Mouse (Mus musculus) adrenal gland, postnatal 36 days (tissue): Measurements from ENCODE around the gene Mex3b. TPM values are rescaled to one million over a fixed set of nuclear protein-coding genes. Genes with fewer than 3 reads are reported as not detected.

Experiments used
- DNase-seq, 2 experiments: peaks; one replicate each; pipeline ENCODE4 v3.0.0; 2021; ENCODE audit warnings: mixed read lengths in 1 of 2
- long read RNA-seq, 2 experiments: library from polyadenylated mRNA; stranded (forward); transcript quantifications; one replicate each; pipeline ENCODE4 v2.0.0; 2021; ENCODE audit warnings: borderline sequencing depth in 2 of 2
- total RNA-seq, 2 experiments: library from RNA; stranded (reverse); gene quantifications; 2 replicates each; pipeline ENCODE4 v1.2.3; 2021

Gene Mex3b
- 1 to 10 TPM; 2.0 to 2.1 TPM for total RNA-seq
- long read RNA-seq, experiment 1 = 0 reads
- long read RNA-seq, experiment 2 = 0 reads

GRCm38 (mm10) chr7:82867271-82868121 lies at the start of gene Mex3b:
Mex3b (plus strand) TSS chr7:82867333.
- peak; percentile 62 to 79 for DNase-seq

- DNase-seq = no peak
These were observed 47.6 kb upstream of the Mex3b start for GRCm38 (mm10) chr7:82819541-82819940.

- no peak for DNase-seq
These were observed 46.5 kb upstream of the Mex3b start for GRCm38 (mm10) chr7:82820661-82821060.

- DNase-seq = no peak
These were observed 45.6 kb upstream of the Mex3b start for GRCm38 (mm10) chr7:82821501-82821900.

- no peak for DNase-seq
These were observed 44.6 kb upstream of the Mex3b start for GRCm38 (mm10) chr7:82822528-82822927.

GRCm38 (mm10) chr7:82828193-82828592 lies 38.9 kb upstream of the Mex3b start:
- no peak for DNase-seq

GRCm38 (mm10) chr7:82829516-82829915 lies 37.6 kb upstream of the Mex3b start:
- no peak for DNase-seq

- DNase-seq = no peak
These were observed 32.7 kb upstream of the Mex3b start for GRCm38 (mm10) chr7:82834471-82834870.

- no peak for DNase-seq
These were observed 28.7 kb upstream of the Mex3b start for GRCm38 (mm10) chr7:82838414-82838813.

GRCm38 (mm10) chr7:82838965-82839675 lies 28.0 kb upstream of the Mex3b start:
- no peak for DNase-seq

GRCm38 (mm10) chr7:82842222-82842920 lies 24.8 kb upstream of the Mex3b start:
- DNase-seq = no peak

- no peak for DNase-seq
These were observed 16.4 kb upstream of the Mex3b start for GRCm38 (mm10) chr7:82850756-82851155.

- DNase-seq = no peak
These were observed 15.5 kb upstream of the Mex3b start for GRCm38 (mm10) chr7:82851670-82852069.

- DNase-seq = no peak
These were observed 12.9 kb upstream of the Mex3b start for GRCm38 (mm10) chr7:82854195-82854766.

- DNase-seq = no peak
These were observed 8.5 kb upstream of the Mex3b start for GRCm38 (mm10) chr7:82858611-82859010.

- DNase-seq = no peak
These were observed 6.5 kb upstream of the Mex3b start for GRCm38 (mm10) chr7:82860626-82861025.

- DNase-seq = no peak
These were observed 3.8 kb upstream of the Mex3b start for GRCm38 (mm10) chr7:82863341-82863740.

- no peak for DNase-seq
These were observed 2.7 kb upstream of the Mex3b start for GRCm38 (mm10) chr7:82864260-82864990.

- no peak for DNase-seq
These were observed 2.0 kb upstream of the Mex3b start for GRCm38 (mm10) chr7:82864991-82865771.

GRCm38 (mm10) chr7:82865834-82866485 lies 1.2 kb upstream of the Mex3b start:
- peak; percentile 99 for DNase-seq
